21 mouse cellular contexts compared by ENCODE assay signal in the genomic region with DNA sequence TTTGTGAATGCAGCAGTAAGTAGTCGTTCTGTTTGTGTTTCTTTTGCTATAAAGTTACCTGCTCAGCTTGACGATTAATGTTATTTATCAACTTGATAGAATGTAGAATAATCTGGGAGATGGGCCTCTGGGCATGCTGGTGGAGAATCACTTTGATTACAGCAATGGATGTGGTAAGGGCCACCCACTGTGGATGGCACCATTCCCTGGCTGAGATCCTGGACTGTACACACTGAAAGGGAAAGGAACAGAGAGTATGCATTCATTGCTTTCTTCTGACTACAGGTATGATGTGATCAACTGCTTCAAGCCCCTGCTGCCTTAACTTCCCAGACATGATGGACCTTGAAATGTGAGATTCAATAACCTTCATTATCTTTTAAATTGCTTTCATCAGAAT.
"Had no signal": no experiment of that assay in that cellular context is flagged by ENCODE, and none has a peak within 500 bp of the region (broad histone marks: within the 10 kb centered on the region; RNA-seq: fewer than 3 reads in every experiment).

No protein-coding gene starts in this region.

- H3K27me3 ChIP-seq: limb, embryonic 12.5 days; limb, embryonic 15.5 days; midbrain, embryonic 12.5 days; midbrain, embryonic 15.5 days; neural tube, embryonic 12.5 days; neural tube, embryonic 15.5 days had no signal

- H3K4me3 ChIP-seq: layer of hippocampus, adult 2 months; limb, embryonic 12.5 days; limb, embryonic 15.5 days; midbrain, embryonic 12.5 days; midbrain, embryonic 15.5 days; neural tube, embryonic 12.5 days; neural tube, embryonic 15.5 days had no signal

- H3K4me1 ChIP-seq: limb, embryonic 12.5 days; limb, embryonic 15.5 days; midbrain, embryonic 12.5 days; midbrain, embryonic 15.5 days; neural tube, embryonic 12.5 days; neural tube, embryonic 15.5 days had no signal

- DNase-seq: kidney, postnatal 25 days; layer of hippocampus, adult 9-11 months; liver, postnatal 0 days; lung, embryonic 14.5 days; right cerebral cortex, adult 18-20 months; right cerebral cortex, postnatal 14 days; right cerebral cortex, postnatal 4 days; thymus, adult 2 months; thymus, postnatal 14 days; thymus, postnatal 4 days had no signal

- H3K27ac ChIP-seq: kidney, postnatal 0 days; layer of hippocampus, adult 2 months; limb, embryonic 12.5 days; limb, embryonic 15.5 days; liver, embryonic 14.5 days; macrophage; midbrain, embryonic 12.5 days; midbrain, embryonic 15.5 days; neural tube, embryonic 12.5 days; neural tube, embryonic 15.5 days; stomach, postnatal 0 days had no signal
